Mouse (Mus musculus) spleen, adult 12 weeks (tissue): ENCODE data around the gene Hist2h2aa2.
"Not testable (repeated sequence)": the region's sequence is repeated elsewhere in the genome, so short reads cannot be mapped to it uniquely, and the experiment has no call there.

Experiments used
- DNase-seq: peaks from one replicate; pipeline ENCODE4 v3.0.0; 2022; ENCODE audit warnings: low spot score

Hist2h2aa2 gene

DNA sequence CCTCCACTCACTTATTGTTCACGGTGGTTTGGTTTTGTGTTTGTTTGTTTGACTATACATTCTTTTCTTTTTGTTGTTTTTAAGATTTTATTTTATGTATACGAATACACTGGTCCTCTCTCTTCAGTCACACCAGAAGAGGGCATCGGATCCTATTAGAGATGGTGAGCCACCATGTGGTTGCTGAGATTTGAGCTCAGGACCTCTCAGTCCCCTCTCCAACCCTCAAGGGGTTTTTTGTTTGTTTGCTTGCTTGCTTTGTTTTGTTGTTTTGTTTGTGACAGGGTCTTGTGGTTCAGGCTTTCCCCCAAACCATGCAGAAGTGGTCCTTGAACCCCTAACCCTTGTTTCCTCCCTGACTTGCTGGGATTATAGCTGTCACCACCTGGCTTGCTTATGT is 21.5 kb upstream of the Hist2h2aa2 start:
- no peak for DNase-seq

GRCm38 (mm10) chr3:96260220-96260619 is 20.1 kb upstream of the Hist2h2aa2 start:
- DNase-seq, result no peak

- DNase-seq, result no peak
Observed at GRCm38 (mm10) chr3:96257190-96257589, 17.1 kb upstream of the Hist2h2aa2 start.

GRCm38 (mm10) chr3:96255926-96256593 is 16.0 kb upstream of the Hist2h2aa2 start:
- no peak for DNase-seq

DNA sequence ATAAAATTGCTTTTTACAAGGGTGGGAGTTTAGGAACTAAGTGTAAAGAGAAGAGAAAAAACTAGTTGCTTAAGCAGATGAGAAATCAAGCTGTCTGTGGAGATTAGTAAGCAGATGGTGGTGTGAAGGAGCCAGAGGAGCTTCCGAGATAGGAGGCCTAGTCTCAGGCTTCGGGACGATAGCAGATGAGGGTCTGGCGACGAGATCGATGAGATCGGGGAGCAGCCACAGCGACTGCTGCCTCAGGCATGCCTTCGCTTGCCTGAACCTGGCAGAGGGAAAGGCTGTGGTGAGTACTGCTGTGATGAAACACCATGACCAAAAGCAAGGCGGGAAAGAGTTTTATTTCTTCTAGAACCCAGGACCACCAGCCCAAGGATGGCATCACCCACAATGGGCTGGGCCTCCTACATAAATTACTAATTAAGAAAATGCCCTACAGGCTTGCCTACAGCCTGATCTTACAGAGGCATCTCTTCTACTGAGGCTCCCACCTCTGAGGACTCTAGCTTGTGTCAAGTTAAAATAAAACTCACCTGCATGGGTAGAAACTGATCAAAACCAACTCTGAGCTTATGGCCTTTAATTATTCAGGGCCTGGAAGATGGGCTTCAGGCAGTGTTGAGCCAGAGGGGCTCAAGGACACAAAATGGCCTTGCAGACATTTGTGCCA is 14.7 kb upstream of the Hist2h2aa2 start:
- DNase-seq, result no peak

GRCm38 (mm10) chr3:96251787-96252186 is 11.7 kb upstream of the Hist2h2aa2 start:
- DNase-seq, result no peak

GRCm38 (mm10) chr3:96250890-96251289 is 10.8 kb upstream of the Hist2h2aa2 start:
- DNase-seq, result no peak

- DNase-seq, result no peak
Observed at GRCm38 (mm10) chr3:96249034-96249345, 8.9 kb upstream of the Hist2h2aa2 start.

DNA sequence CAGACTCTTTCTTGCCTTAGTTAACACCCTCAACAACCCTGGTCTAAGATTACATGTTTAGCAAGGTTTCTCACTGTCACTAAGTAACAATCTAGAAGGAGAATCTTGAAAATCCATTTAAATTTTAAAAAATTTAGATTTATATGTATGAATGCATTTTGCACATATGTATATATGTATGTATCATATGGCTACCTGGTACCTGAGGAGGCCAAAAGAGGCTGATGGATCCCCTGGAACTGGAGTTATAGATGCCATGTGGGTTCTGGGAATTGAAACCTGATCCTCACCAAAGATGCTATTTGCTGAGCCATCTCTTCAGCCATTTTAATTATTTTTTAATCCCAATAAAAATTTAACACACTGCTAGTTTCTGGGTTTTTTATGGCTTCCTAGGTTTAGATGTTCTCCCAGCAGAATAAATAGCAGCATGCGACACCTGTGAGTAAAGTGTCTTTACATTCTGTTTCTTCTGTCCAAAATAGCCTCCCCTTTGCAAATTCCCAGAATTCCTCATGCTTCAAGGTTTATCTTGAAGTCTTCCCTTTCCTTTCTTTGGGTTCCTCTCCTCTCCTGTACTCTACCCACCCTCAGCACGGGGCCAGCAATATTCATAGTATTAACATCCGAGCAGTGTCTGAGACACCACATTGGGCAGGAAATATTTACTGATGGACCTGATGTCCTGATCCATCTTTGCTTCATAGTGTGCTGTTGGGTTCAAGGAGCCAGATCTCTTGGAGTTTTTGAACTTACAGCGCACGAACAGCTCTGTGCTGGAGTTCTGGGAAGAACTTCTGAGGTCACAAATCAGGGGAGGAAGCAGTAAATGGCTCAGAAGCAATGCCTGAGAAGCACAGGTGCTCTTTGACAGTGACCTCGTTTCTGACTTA is 8.3 kb upstream of the Hist2h2aa2 start:
- no peak for DNase-seq

DNA sequence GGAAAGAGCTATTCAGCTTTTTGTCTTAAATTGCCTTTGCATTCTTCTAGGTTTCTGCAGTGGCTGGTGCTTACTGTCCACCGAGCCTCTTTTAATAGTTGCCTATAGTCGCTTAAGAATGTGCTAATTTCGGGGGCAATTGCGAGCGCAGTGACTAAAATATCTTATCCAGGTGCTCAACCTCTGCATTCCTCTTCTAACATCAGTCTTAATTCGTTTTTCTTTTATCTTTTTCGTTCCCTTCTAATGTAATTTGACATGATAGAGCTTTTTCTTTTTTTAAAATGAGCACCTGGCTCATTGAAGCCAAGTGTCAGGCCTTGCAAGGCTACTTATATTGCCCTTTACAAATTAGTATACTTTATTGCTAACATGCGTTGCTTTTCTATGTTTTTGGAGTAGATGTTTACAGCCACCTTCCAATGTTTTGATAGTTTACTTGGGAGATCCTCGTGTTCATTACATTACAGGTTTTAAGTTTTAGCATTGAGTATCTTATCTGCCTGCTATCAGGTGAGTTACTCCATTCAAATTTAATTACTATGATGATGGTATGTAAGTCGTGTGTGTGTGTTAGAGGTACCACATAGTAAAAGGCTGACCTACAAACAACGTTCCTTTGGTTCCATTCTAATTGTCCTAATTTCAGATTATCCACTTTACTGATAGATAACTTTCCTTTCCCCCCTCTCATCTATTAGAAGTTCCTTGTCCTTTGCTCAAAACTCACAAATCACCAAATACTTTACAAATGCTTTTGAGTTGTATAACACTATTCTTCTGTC is 7.5 kb upstream of the Hist2h2aa2 start:
- no peak for DNase-seq

DNA sequence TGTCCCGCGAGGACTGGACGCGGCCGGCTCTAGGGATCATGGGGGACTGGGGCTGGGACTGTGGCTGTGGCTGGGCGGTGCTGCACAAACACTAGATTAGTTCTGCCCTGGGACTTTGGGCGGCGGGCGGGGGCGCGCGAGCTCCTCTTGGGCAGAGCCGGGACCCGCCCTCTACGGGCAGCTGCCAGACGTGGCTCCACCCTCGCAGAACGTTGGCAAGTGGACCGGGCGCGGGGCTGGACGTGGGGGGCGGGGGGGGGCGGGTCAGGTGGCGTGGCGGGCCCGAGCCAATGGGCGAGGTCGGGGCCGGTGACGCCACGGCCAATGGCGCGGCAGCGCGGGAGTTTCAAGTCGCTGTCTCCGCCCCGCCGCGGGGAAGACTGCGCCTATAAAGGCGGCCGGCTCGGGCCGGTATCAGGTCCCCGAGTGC is 6.4 kb upstream of the Hist2h2aa2 start, which contains the start of gene Hist2h3c1:
TSS of gene Hist2h3c1 (plus strand) at position 259 of the 430 bp plus-strand sequence.
- not testable (repeated sequence) for DNase-seq

DNA sequence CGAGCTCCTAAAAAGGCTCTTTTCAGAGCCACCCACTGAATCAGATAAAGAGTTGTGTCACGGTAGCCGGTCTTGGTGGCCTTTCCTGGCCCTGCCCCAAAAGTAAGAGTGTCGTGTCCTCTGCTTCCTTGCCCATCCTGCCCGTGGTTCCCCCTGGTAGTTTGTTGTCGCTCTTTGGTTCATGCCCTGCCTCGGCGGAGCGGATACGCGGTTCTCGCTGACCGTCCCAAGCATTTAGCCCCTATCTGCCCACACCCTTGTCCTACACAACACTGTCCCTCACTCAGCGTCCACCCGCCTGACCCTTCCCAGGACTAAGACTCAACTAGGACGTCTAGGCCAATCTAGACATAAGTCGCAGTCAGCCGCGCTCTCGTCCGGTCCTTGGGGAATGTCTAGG is 5.9 kb upstream of the Hist2h2aa2 start:
- not testable (repeated sequence) for DNase-seq

DNA sequence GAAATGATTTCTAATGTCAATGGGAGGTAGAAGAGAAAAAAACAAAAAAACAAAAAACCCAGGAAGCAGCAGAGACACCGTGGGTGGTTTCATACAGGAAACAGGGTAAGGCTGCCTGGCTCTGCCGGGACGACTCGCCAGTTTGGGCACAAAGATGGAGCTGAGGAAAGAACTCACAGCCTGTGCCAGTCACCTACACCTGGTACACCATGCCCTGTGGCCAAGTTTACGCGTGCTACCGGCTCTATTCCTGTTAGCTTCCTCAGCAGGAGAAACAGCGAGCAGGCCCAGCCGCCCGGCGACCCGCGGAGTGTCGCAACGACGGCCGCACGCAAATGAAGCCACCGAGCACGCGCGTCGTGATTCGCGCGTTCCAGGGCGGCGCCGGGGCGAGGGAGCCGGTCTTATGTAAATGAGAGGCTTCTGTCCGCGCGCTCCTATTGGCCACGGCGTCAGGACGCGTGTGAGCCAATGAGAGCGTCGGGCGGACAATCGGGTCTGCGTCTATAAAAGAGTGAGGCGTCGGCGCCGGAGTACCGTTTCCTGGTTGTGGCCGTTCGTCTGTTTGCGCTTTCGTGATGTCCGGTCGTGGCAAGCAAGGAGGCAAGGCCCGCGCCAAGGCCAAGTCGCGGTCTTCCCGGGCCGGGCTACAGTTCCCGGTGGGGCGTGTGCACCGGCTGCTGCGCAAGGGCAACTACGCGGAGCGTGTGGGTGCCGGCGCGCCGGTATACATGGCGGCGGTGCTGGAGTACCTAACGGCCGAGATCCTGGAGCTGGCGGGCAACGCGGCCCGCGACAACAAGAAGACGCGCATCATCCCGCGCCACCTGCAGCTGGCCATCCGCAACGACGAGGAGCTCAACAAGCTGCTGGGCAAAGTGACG is 5.2 kb upstream of the Hist2h2aa2 start, which contains the start of gene Hist2h2aa1:
TSS of gene Hist2h2aa1 (plus strand) at position 495 of the 884 bp plus-strand sequence.
- DNase-seq, result peak; percentile 82

- DNase-seq, result no peak
Observed at GRCm38 (mm10) chr3:96243921-96244572, 4.0 kb upstream of the Hist2h2aa2 start.

DNA sequence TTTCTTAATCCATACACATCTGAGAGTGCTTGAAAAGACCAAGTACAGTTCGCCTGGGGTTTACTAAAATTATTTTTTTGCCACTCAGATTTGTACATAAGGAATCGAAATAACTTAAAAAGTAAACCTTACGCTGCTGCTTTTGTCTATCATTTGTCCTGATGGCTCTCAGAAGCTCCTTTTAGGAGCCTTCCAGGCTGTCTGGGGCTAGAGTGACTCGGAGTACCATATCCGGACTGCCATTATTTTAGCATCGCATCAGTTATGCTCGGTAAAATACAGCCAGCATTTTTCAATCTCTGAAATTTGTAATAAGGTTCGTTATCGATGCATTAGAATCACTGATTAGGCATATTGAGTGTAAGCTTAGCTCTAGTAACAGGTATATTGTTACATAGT is 722 bp upstream of the Hist2h2aa2 start:
- DNase-seq, result no peak

GRCm38 (mm10) chr3:96238954-96239793 is 902 bp downstream of the Hist2h2aa2 start, which contains the start of gene Hist2h3c2:
Gene Hist2h3c2, minus strand, starts transcription at chr3:96239127.
- DNase-seq, result peak; percentile 80

GRCm38 (mm10) chr3:96237904-96238511 is 2.1 kb downstream of the Hist2h2aa2 start:
- peak; percentile 49 for DNase-seq

DNA sequence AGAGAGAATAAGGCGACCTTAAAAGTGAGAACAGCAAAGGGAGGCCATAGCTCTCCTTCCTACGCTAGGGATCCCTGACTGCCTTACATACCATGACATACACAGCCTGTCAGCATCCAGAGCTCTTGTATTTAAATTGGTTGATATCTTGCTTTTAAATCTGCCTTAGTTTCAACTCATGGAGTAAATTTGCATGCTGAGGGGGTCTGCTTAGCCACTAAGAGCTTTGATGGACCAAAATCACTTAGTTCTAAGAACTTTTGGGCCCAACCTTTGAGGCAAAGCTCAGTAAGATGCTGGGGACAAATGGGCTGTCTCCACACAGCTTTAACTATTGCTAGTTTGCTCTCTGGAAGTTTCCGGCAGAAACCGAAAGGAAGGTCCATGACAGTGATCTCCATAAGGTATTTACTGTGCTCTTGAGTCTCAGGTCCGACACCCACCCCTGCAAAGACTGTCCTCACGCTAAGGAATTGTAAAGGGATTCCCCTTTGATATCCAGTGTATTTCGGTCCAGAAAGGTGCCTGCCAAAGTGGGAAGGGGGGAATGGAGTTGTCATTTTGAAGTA is 2.7 kb downstream of the Hist2h2aa2 start:
- no peak for DNase-seq
